Mouse (Mus musculus) kidney, adult 9 months (tissue): ENCODE data around the gene Bsn.

Experiments used
- DNase-seq: peaks from one replicate; pipeline ENCODE4 v3.0.0; 2022

Gene Bsn

GRCm38 (mm10) chr9:108189787-108190679 is at the start of gene Bsn:
Bsn (minus strand) TSS chr9:108190384.
- peak; percentile 41 for DNase-seq

GRCm38 (mm10) chr9:108239951-108240350 is 49.8 kb upstream of the Bsn start:
- no peak for DNase-seq

- no peak for DNase-seq
Observed at GRCm38 (mm10) chr9:108238831-108239230, 48.6 kb upstream of the Bsn start.

GRCm38 (mm10) chr9:108238402-108238801 is 48.2 kb upstream of the Bsn start:
- no peak for DNase-seq

GRCm38 (mm10) chr9:108234682-108235081 is 44.5 kb upstream of the Bsn start:
- DNase-seq: no peak

GRCm38 (mm10) chr9:108232908-108233307 is 42.7 kb upstream of the Bsn start:
- DNase-seq: no peak

- peak; percentile 54 for DNase-seq
Observed at GRCm38 (mm10) chr9:108227911-108228649, 37.9 kb upstream of the Bsn start.

- no peak for DNase-seq
Observed at GRCm38 (mm10) chr9:108225166-108225565, 35.0 kb upstream of the Bsn start.

- DNase-seq: peak; percentile 74
Observed at GRCm38 (mm10) chr9:108223633-108224032, 33.4 kb upstream of the Bsn start.

GRCm38 (mm10) chr9:108221566-108221965 is 31.4 kb upstream of the Bsn start:
- no peak for DNase-seq

GRCm38 (mm10) chr9:108220380-108220774 is 30.2 kb upstream of the Bsn start:
- DNase-seq: no peak

- DNase-seq: no peak
Observed at GRCm38 (mm10) chr9:108219766-108220379, 29.7 kb upstream of the Bsn start.

GRCm38 (mm10) chr9:108217936-108218543 is 27.9 kb upstream of the Bsn start:
- no peak for DNase-seq

GRCm38 (mm10) chr9:108217406-108217805 is 27.2 kb upstream of the Bsn start:
- no peak for DNase-seq

- no peak for DNase-seq
Observed at GRCm38 (mm10) chr9:108213105-108213504, 22.9 kb upstream of the Bsn start.

GRCm38 (mm10) chr9:108212426-108212825 is 22.2 kb upstream of the Bsn start:
- no peak for DNase-seq

GRCm38 (mm10) chr9:108205571-108205901 is 15.4 kb upstream of the Bsn start:
- no peak for DNase-seq

- DNase-seq: no peak
Observed at GRCm38 (mm10) chr9:108204884-108205570, 14.8 kb upstream of the Bsn start.

GRCm38 (mm10) chr9:108203015-108203414 is 12.8 kb upstream of the Bsn start:
- DNase-seq: peak; percentile 80

- DNase-seq: no peak
Observed at GRCm38 (mm10) chr9:108202169-108202568, 12.0 kb upstream of the Bsn start.

- DNase-seq: peak; percentile 98
Observed at GRCm38 (mm10) chr9:108201160-108201559, 11.0 kb upstream of the Bsn start.

GRCm38 (mm10) chr9:108198621-108199020 is 8.4 kb upstream of the Bsn start:
- no peak for DNase-seq
